Mouse (Mus musculus): ENCODE data around the gene Pon1. TPM values are rescaled to one million over a fixed set of nuclear protein-coding genes. Genes with fewer than 3 reads are reported as not detected.
"Not testable (repeated sequence)": the region's sequence is repeated elsewhere in the genome, so short reads cannot be mapped to it uniquely, and the experiment has no call there.

Gene Pon1
- total RNA-seq (2021): under 1 TPM in 1 of 2 experiments, not detected in 1; 0.42 TPM
- long read RNA-seq, experiment 1, partial matches to known transcripts: 0 of 1 reads
- long read RNA-seq, experiment 1, other reads (novel, unspliced or antisense): 0 of 1 reads
- long read RNA-seq, experiment 2: 0 reads

GRCm38 (mm10) chr6:5193693-5194092, at the start of gene Pon1:
TSS of gene Pon1 (minus strand) at chr6:5193946.
- DNase-seq: no peak
- intact Hi-C loops (cut with DNase I): no loop called here

GRCm38 (mm10) chr6:5238799-5239198, 45.1 kb upstream of the Pon1 start:
- intact Hi-C loops (cut with DNase I): no loop called here
- DNase-seq: no peak

DNA sequence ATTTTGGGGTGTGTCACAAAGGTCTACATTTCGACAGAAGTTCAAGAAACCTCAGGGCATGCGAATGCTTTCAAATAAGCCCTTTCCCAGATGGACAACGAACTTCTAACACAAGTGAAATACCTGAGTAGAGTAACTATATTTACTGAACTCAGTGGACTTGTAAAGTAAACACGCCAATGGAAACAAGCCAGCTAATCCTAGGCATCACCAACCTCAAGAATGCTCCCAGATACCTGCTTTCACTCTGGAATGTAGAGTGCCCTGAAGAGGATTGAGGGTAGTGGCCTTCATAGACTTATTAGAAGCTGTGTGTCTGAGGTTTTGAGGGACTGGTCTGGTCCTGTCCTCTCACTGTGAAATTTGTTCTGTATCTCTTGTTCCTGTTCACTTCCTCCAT, 43.8 kb upstream of the Pon1 start:
- intact Hi-C loops (cut with DNase I): no loop called here
- no peak for DNase-seq

DNA sequence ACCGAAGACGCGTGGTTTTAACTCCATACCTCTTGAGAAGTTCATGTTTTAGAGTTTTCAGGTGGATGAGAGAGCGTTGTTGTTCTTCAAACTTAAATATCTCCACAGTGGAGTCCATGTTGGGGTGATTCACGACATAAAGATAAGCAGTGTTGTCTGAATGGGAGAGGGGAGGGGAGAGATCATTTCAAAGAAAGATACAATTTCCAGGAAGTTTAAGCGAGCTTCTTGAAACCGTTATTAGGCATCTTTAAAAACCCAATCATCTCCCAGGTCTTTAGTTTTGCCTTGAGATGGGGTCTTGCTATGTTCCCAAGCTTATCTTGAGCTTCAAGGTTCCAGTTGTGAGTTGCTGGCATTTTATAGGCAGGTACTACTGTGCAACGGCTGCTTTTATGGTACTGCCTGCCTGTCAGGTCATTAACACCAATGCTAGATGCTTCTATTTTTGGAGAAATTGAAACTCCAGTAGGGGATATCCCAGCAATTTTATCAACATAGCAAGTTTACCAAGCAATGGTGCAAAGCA, 43.2 kb upstream of the Pon1 start:
- intact Hi-C loops (cut with DNase I): no loop called here
- DNase-seq: no peak

DNA sequence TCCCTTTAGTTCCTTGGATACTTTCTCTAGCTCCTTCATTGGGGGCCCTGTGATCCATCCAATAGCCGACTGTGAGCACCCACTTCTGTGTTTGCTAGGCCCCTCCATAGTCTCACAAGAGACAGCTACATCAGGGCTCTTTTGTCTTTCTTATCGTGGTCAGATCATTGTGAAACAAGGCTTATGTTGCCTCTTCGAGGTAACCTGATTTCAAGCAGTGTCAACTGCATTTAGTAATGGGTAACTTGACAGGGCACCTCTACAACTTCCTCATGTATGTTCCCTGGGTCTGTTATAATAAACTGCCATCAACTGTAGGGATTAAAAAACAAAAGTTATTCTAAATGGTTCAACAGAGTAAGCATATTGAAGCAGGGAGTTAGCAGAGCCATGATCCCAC, 40.8 kb upstream of the Pon1 start:
- intact Hi-C loops (cut with DNase I): no loop called here
- DNase-seq: no peak

DNA sequence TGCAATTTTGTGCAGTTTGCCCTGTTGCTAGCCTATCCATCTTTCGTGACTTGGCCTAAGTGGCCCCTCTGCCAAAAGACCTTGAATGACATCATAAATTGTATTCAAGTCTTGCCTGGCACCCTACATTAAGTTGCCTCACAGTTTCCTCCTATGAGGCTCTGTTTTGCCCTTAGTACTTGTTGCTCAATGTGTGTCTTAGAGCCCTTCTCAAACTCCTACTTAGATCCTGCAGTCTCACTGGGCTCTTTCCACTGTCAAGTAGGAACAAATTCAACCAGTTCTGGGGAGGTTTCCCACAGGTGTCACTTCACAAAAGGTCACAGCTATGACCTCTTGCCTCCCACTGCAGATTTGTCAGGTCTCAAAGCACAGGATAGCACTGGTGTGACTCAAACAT, 40.1 kb upstream of the Pon1 start:
- intact Hi-C loops (cut with DNase I): no loop called here
- DNase-seq: no peak

- no peak for DNase-seq
- intact Hi-C loops (cut with DNase I): no loop called here
Measured at GRCm38 (mm10) chr6:5232022-5232421, 38.3 kb upstream of the Pon1 start.

DNA sequence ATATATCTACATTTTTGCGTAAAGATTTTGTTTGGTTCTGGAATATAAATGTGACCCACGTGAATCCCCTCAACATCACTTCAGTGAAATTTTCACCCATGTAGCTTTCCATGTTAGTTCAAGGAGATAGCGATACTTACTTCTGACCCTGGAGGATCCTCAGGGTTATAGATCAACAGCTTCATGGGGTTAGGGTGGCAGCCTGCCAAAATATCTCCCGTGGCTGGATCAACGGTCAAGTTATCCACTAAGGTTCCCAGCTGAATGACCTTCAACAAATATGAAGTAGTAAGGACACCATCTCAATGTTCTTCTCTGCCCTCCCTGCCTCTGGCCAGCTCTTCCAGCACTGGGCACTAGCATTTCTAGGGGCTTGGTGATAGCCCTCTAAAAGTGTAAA, 36.5 kb upstream of the Pon1 start:
- intact Hi-C loops (cut with DNase I): no loop called here
- no peak for DNase-seq

DNA sequence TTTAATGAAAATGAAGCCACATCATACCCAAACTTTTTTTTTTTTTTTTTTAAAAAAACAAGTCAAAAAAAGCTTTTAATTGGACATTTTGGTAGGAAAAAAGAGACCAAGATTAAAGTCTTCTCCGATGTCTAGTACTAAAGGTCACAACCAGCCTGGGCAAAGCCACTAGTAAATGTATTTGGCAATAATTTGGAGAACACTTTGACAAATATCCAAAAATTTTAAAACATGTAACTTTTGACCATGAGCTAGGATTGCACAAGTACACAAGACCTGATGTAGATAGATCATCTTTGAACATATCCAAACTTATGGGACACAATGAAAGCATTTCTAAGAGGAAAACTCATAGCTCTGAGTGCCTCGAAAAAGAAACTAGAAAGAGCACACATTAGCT, 29.8 kb upstream of the Pon1 start:
- intact Hi-C loops (cut with DNase I); DNase-seq: not testable (repeated sequence)

DNA sequence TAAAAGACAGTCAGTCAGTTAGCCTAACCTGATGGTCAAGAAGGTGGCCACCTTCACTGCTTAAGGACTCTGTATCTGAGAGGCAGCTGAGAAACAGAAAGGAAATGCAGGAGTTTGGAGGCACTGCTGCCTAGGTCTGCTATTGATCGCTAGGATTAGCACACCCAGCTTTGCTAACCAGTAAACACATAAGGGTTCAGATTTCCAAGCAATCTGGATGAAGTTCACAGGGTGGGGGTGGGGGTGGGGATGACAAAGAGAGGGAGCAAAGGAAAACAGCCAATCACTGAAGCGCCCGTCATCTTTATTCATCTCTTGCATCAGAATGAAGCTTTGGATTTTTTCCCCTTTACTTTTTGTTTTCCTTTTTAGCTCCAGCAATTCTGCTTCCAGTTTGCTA, 28.3 kb upstream of the Pon1 start:
- intact Hi-C loops (cut with DNase I): no loop called here
- no peak for DNase-seq

DNA sequence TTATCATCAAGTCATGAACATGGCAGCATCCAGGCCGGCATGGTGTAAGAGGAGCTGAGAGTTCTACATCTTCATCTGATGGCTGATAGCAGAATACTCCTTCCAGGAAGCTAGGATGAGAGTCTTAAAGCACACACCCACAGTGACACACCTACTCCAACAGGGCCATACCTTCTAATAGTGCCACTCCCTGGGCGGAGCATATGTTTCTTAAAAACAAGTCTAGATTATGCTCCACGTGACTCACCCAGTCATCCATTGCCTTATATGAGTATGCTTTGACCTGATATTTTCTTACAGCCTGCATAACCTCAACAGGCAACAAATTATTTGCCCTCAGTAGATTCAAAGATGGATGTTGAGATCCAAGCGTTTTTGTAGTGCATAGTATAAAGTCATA, 24.4 kb upstream of the Pon1 start:
- intact Hi-C loops (cut with DNase I): no loop called here
- no peak for DNase-seq

- intact Hi-C loops (cut with DNase I): no loop called here
Measured at GRCm38 (mm10) chr6:5207817-5208216, 14.1 kb upstream of the Pon1 start.

GRCm38 (mm10) chr6:5199916-5200315, 6.2 kb upstream of the Pon1 start:
- intact Hi-C loops (cut with DNase I): no loop called here
- DNase-seq: no peak

More at GRCm38 (mm10) chr6:5207817-5208216, 14.1 kb upstream of the Pon1 start:
- no peak for DNase-seq

DNA sequence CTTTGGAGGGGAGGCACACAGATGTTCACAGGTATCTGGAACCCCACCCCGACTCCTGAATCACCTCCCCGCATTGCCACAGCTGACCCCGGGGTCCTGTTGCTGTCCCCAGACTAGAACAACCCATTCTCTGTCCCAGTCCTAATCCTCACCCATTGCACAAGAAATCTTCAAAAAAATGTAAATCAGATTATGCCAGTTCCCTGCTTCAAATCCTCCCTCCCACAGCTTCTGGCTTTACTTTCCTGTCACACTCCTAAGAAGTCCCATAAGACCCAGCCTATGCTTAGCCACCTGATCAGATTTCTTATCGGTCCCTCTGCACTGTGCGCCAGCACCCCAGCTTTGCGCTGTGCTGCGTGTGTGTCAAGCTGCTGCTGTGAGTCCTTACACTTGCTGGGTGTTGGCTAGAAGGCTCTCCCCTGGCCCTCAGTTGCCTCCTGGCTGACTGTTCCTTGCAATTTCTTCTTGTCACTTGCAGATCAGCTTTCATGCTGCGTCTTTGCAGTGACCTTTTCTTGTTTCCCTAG, 5.7 kb upstream of the Pon1 start:
- no peak for DNase-seq
- intact Hi-C loops (cut with DNase I): no loop called here

DNA sequence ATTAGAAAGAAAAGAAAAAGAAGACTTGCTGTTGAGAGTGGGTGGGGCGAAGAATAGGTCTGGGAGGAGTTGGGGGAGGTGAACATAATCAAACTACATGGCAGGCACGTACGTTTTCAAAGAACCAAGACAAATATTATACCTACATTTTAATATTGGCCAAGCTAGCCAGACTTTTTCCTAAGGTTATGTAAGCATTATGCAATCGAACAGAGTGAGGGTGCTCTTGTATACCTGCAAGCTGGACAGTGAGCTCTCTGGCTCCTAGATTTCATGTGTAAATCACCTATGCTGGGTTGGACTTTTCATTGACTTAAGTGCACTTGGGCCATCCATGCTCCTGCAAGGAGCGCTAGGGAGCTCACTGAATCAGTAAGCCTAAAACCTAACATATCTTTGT, 4.8 kb upstream of the Pon1 start:
- no peak for DNase-seq
- intact Hi-C loops (cut with DNase I): no loop called here

GRCm38 (mm10) chr6:5190761-5191160, 3.0 kb downstream of the Pon1 start:
- no peak for DNase-seq
- intact Hi-C loops (cut with DNase I): no loop called here

- intact Hi-C loops (cut with DNase I): no loop called here
- DNase-seq: no peak
Measured at GRCm38 (mm10) chr6:5189507-5189906, 4.2 kb downstream of the Pon1 start.

- intact Hi-C loops (cut with DNase I): no loop called here
- no peak for DNase-seq
Measured at GRCm38 (mm10) chr6:5188938-5189337, 4.8 kb downstream of the Pon1 start.

DNA sequence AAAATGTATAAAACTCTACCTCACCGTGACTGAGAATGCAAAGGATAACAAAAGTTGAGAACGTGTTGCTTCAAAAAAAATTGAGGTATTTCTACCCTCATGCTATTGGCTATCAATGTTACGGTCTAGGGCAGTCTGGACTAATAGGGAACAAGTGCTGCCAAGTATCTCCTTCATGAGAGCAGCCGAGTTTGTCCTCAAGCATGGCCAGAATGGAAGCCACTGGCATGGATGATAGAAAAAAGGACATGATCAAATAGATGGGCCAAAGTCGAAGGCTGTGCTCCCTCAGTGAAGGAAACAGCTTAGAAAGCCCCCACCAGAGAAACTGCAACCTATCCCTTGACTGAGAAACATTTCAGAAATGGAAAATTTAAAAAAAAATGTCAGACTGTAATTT, 5.7 kb downstream of the Pon1 start:
- intact Hi-C loops (cut with DNase I): no loop called here
- DNase-seq: no peak

DNA sequence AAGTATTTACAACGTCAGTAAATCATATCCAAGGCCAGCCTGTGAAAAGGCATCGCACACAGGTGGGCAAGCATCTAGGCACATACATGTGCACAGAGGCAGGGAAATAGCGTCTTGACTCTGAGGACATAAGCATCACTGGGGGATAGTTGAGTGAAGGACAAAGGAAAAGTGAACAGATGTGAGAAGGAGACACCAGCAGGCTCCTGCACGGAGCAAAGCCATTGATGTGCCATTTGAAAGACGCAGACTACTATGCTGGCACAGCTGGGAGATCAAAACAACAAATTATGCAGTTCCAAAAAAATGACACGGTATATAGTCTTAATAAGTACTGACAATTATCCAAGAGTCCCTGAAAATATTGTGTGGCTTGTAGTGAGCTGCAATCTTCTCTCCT, 6.2 kb downstream of the Pon1 start:
- DNase-seq: no peak
- intact Hi-C loops (cut with DNase I): no loop called here

- intact Hi-C loops (cut with DNase I): no loop called here
- DNase-seq: no peak
Measured at GRCm38 (mm10) chr6:5186229-5186950, 7.4 kb downstream of the Pon1 start.

DNA sequence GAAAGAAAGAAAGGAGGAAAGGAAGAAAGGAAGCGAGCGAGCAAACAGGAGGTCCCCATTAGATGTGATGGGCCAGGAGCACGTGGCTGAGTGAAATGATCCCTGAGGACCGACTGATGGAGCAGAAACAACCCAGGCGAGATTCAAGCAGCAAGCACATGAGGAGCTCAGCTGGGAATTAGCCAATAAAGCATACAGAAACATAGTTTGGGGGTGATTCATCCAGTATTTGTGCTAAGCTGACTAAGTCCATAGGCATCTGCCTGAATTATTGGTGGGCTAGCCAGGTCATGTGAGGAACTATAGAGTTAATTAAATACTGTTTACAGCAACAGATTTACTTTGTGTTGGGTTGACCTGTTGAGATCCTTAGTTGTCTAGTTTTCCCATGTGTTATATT, 13.1 kb downstream of the Pon1 start:
- intact Hi-C loops (cut with DNase I): no loop called here
- no peak for DNase-seq
